Mouse (Mus musculus) hindbrain, postnatal 0 days (tissue): ENCODE measurements around the gene Esam. TPM values are rescaled to one million over a fixed set of nuclear protein-coding genes. Genes with fewer than 3 reads are reported as not detected.

Experiments
- ATAC-seq: fragments of 200-750 bp; cut with Nextera tagmentation; 2 replicates; pipeline ENCODE4 v1.8.0; 2017; ENCODE audit warnings: mild to moderate bottlenecking, moderate TSS enrichment, moderate library complexity
- DNase-seq: peaks from one replicate; pipeline ENCODE4 v3.0.0-alpha.2; 2015; ENCODE audit warnings: low spot score
- H3K27ac ChIP-seq: fragments of 300-500 bp; sonication (generic); 2 replicates; pipeline ENCODE4 v1.5.1; 2014; ENCODE audit warnings: mild to moderate bottlenecking
- H3K27me3 ChIP-seq: fragments of 300-500 bp; sonication (generic); 2 replicates; pipeline ENCODE4 v1.6.1; 2014; ENCODE audit warnings: low read length, mixed read lengths; ENCODE audit not compliant: insufficient read depth
- H3K36me3 ChIP-seq: fragments of 300-500 bp; sonication (generic); 2 replicates; pipeline ENCODE4 v1.6.1; 2014; ENCODE audit warnings: low read length, mixed read lengths; ENCODE audit not compliant: insufficient read depth
- H3K4me1 ChIP-seq: fragments of 300-500 bp; sonication (generic); 2 replicates; pipeline ENCODE4 v1.6.1; 2014; ENCODE audit warnings: antibody characterized with exemption, low read length, mixed read lengths; ENCODE audit not compliant: insufficient read depth
- H3K4me2 ChIP-seq: fragments of 300-500 bp; sonication (generic); 2 replicates; pipeline ENCODE4 v1.6.1; 2014; ENCODE audit warnings: low read depth, mild to moderate bottlenecking, low read length, moderate library complexity, mixed read lengths
- H3K4me3 ChIP-seq: fragments of 300-500 bp; sonication (generic); 2 replicates; pipeline ENCODE4 v1.5.1; 2014; ENCODE audit warnings: low read length
- H3K9ac ChIP-seq: fragments of 300-500 bp; sonication (generic); replicated peaks from 2 replicates; pipeline ENCODE4 v1.6.1; 2014; ENCODE audit warnings: mild to moderate bottlenecking, low read length, moderate library complexity, mixed read lengths
- H3K9me3 ChIP-seq: fragments of 300-500 bp; sonication (generic); 2 replicates; pipeline ENCODE4 v1.6.1; 2016; ENCODE audit warnings: low read length, mixed read lengths
- CTCF ChIP-seq: IDR thresholded peaks from 2 replicates; pipeline ENCODE4 v1.5.1; 2016; ENCODE audit warnings: antibody characterized with exemption, control low read depth, low read depth
- WGBS: fragments of 180-500 bp; shearing (Covaris S2); extraction: QIAGEN DNeasy Blood & Tissue Kit; methylation state at CpG from one replicate; pipeline ENCODE4 v1.1.7; 2014; 5-methylcytosine and 5-hydroxymethylcytosine counted together
- polyA plus RNA-seq: library from polyadenylated mRNA; unstranded; fragments of >200 nt; fragmentation: Nextera tagmentation; extraction: Ambion mirVana; gene quantifications from 2 replicates; pipeline ENCODE4 v1.2.1, GENCODE M21; 2015
- total RNA-seq: library from RNA; depleted of rRNA; stranded (reverse); fragments of >200 nt; gene quantifications from 2 replicates; pipeline ENCODE4 v1.2.3, GENCODE M21; 2014

The Esam gene
- total and polyA plus RNA-seq, 2 experiments from 2014 or later = 34.2 to 36.1 TPM

DNA sequence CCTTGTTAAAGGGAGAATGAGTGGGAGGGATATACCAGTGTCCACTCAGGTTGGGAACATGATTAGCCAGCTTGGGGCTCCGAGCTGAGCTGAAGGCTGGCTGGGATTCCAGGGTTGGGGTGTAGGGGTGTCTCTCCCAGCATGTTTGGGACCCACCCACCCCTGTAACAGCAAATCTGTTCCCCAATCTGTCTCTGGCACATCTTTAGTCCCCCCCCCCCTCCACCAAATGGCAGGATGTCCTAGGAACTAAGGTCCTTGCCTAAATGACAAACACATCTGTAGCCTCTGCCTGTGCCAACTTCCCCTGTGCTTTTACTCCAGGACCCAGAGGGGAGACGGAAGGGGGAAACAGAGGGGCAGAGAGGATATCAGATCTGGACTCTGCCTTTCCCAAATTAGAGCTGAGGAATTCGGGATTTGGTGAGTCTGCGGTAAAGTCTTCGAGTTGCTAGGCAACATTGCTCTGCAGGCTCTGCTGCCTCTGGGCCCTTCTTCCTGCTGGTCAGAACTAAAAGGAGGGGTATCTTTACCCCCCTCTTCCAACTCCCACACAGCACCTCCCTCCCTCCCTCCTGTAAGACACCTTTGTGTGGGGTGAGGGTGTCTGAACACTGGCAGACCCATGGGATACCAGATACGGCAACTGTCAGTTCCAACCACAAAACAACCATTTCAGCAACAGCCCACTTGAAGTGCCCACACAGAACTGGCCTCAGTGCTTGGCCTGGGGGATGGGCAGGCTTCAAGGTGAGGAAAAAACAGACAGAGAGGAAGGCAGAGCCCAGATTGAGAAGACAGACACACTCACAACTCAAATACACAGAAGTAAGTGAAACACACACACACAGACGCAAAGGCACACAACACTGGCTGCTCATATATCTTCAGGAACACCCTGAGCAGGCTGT lies 27.2 kb downstream of the Esam start, which contains the start of gene Siae:
TSS of gene Siae (plus strand) at position 861 of the 911 bp plus-strand sequence.
- TF ChIP-seq CTCF = no peak
- no peak within 1 kb of the TSS for H3K4me2 ChIP-seq
- H3K27me3 ChIP-seq = peaks cover 4% of the 10 kb centered on the region; the same call in 1 of the 2 replicates
- no peak within 1 kb of the TSS for H3K4me3 ChIP-seq
- ATAC-seq = peak; percentile 44; the same call in 1 of the 2 replicates
- DNase-seq = peak; percentile 48
- no peak within 1 kb of the TSS for H3K27ac ChIP-seq
- no peaks in the 10 kb centered on the region for H3K36me3 ChIP-seq
- WGBS = 27% methylated on average over 7 of the region's 7 CpGs
- peaks cover 5% of the 10 kb centered on the region; the same call in 1 of the 2 replicates for H3K4me1 ChIP-seq
- no peaks in the 10 kb centered on the region for H3K9me3 ChIP-seq
- no peak within 1 kb of the TSS for H3K9ac ChIP-seq

DNA sequence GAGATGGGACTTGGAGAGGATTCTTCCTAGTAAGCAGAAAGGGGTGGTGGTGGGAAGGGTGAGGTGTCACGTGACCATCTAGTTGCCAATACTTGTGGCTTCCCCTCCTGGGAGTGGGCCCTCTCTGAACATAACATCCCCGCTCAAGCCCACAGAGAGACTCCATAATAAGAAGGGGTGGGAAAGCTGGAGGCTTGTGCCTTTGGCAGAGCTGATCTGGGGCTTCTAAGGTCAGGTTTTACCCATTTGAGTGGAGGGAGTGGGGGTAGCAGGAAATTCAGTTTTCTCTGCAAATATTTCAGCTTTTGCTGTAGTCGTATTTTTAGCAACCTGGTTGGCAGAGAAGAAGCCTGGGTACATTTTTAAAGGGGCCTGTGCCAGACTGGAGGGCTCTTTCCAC lies 28.5 kb downstream of the Esam start:
- ATAC-seq (no peak), DNase-seq (no peak)
- Histone ChIP-seq H3K27ac (no peak overlapping the region), H3K27me3 (peaks cover 1% of the 10 kb centered on the region; the same call in 1 of the 2 replicates), H3K9me3 (no peaks in the 10 kb centered on the region), H3K4me1 (peaks cover 5% of the 10 kb centered on the region; the same call in 1 of the 2 replicates), H3K4me2 (no peak overlapping the region), H3K36me3 (no peaks in the 10 kb centered on the region), H3K4me3 (no peak overlapping the region), H3K9ac (no peak overlapping the region)
- WGBS = 80% methylated on average over 3 of the region's 3 CpGs
- no peak for TF ChIP-seq CTCF

DNA sequence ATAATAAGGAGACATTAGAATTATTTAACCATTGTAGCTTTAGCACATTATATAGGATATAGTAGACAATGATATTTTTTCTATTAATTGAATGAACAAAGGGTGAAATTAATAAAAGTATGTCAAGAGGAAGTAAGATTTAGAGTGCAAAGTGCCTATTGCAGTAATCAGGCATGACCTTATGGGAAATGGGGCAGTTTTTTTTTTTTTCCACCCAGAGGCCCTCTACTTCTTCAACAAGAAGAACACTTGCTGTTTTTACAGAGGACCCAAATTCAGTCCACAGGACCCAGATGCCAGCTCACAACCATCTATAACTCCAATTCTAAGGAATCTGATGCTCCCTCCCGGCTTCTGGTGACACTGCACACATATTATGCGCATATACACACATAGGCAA lies 32.7 kb downstream of the Esam start:
- Histone ChIP-seq H3K9ac (no peak overlapping the region), H3K9me3 (no peaks in the 10 kb centered on the region), H3K4me3 (no peak overlapping the region), H3K36me3 (no peaks in the 10 kb centered on the region), H3K27ac (no peak overlapping the region), H3K4me1 (no peaks in the 10 kb centered on the region), H3K27me3 (no peaks in the 10 kb centered on the region), H3K4me2 (no peak overlapping the region)
- ATAC-seq (no peak), DNase-seq (no peak)
- WGBS = 83% methylated on average over 2 of the region's 2 CpGs
- TF ChIP-seq CTCF = no peak

DNA sequence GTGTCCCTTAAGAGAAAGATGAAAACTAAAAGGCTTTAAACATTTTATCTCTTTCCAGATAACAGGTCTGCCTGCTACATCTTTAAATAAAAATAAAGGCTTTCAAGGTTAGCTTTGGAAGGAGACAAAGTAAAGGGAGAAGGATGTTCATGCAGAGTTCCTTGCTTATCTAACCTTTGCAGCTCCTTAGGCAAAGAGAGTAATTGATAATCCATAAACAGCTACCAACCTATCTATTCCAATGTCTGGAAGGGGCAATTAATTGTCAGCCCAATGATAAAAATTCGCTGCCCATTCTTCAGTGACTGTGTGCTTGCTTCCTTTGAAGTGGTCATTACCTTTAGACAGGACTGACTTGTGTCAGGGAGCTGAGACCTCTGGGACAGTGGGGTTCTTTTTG lies 35.9 kb downstream of the Esam start:
- H3K27me3 ChIP-seq = no peaks in the 10 kb centered on the region
- H3K4me1 ChIP-seq = no peaks in the 10 kb centered on the region
- no peaks in the 10 kb centered on the region for H3K36me3 ChIP-seq
- no peak overlapping the region for H3K27ac ChIP-seq
- DNase-seq = no peak
- no peak overlapping the region for H3K4me3 ChIP-seq
- 59% methylated on average over 1 of the region's 1 CpGs for WGBS
- no peak overlapping the region for H3K4me2 ChIP-seq
- H3K9me3 ChIP-seq = no peaks in the 10 kb centered on the region
- TF ChIP-seq CTCF = no peak
- H3K9ac ChIP-seq = no peak overlapping the region
- ATAC-seq = no peak

DNA sequence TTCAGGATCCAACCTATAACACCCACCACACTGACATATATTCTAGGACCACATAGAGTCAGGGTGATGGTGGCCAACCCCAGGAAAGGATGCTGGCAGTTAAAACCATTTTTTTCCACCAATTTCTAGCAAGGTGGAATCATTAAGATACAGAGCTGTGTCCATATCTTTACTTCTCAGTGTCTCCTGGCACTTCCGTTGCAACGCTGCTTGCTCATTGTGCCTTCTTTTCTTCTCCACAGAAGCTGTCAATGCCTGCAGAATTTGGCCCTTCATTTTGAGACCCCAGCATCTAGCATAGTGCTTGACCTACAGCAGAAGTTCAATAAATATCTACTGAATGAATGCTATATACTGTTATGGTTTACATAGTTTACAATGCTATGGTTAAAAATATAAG lies 39.1 kb downstream of the Esam start:
- Histone ChIP-seq H3K9ac (no peak overlapping the region), H3K27ac (no peak overlapping the region), H3K4me1 (no peaks in the 10 kb centered on the region), H3K4me2 (no peak overlapping the region), H3K9me3 (no peaks in the 10 kb centered on the region), H3K27me3 (no peaks in the 10 kb centered on the region), H3K36me3 (no peaks in the 10 kb centered on the region), H3K4me3 (no peak overlapping the region)
- no peak for TF ChIP-seq CTCF
- WGBS = 91% methylated on average over 2 of the region's 2 CpGs
- ATAC-seq (no peak), DNase-seq (no peak)

DNA sequence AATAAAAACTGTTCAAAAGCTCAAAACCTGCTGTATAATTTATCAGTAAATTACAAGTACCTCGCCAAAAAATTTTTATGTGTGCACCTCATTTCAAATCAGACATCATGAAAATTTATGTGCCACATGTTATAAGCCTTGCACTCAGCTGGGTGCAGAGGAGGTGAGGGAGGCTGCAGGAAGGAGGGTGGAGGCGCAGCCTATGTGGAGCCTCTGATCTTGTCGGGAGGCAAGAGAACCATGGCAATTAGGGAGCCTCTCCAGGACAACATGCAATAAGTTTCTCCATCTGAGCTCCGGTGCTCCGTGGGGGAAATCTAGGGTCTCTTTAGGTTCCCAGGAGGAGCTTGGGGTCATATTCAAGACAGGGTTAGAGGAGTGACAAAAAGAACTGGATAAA lies 39.6 kb downstream of the Esam start:
- no peak for TF ChIP-seq CTCF
- no peak for DNase-seq
- no peaks in the 10 kb centered on the region for H3K27me3 ChIP-seq
- H3K9me3 ChIP-seq = no peaks in the 10 kb centered on the region
- no peak overlapping the region for H3K4me2 ChIP-seq
- H3K4me1 ChIP-seq = no peaks in the 10 kb centered on the region
- 52% methylated on average over 5 of the region's 5 CpGs for WGBS
- no peaks in the 10 kb centered on the region for H3K36me3 ChIP-seq
- H3K9ac ChIP-seq = no peak overlapping the region
- no peak overlapping the region for H3K4me3 ChIP-seq
- no peak overlapping the region for H3K27ac ChIP-seq
- ATAC-seq = no peak

DNA sequence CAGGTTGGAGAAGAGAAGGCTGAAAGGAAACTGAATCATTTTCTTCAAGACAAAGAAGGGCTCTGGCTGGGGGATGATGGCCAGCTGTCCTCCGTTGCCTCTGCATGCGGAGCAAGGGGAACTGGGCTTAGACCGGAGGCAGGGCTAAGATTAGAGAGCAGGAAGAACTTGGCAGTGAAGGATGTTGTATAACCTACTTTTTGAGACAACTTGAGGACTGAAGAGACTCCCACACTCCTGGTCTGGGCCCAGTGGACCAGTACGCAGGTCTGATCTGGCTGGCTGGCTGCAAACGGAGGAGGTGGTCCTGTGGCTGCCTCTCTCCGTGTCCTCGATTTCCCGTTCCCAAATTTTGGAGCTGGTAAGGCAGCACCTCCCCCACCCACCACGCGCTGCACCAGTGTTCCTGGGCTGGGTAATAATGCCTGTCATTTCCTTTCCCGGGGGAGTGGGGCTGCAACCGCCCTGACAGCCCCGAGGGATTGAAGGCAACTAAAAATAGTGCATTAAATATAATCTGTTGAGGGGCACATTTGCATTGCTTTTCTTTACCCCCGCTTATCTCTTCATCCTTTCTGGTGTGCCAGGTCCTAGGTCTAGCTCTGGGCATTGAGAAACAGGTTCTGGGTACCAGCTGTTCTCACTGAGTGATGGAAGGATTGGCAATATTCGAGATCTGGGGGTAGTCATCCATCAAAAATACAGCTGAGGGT lies 40.2 kb downstream of the Esam start:
- Histone ChIP-seq H3K4me1 (no peaks in the 10 kb centered on the region), H3K9me3 (no peaks in the 10 kb centered on the region), H3K4me3 (no peak overlapping the region), H3K4me2 (no peak overlapping the region), H3K27ac (no peak overlapping the region), H3K27me3 (no peaks in the 10 kb centered on the region), H3K9ac (no peak overlapping the region), H3K36me3 (no peaks in the 10 kb centered on the region)
- ATAC-seq (peak; percentile 38; the same call in 1 of the 2 replicates), DNase-seq (no peak)
- WGBS = 34% methylated on average over 15 of the region's 15 CpGs
- no peak for TF ChIP-seq CTCF
